Mouse (Mus musculus): Measurements from ENCODE around the gene Lif. TPM values are rescaled to one million over a fixed set of nuclear protein-coding genes. Genes with fewer than 3 reads are reported as not detected.

Lif gene
- polyA plus RNA-seq, 1 experiment = 12.1 TPM

- peaks cover 8% of the 10 kb centered on the region for H3K4me1 ChIP-seq (ENCODE audit: control insufficient read depth, insufficient read depth, low read length)
- no peak overlapping the region for H3K4me3 ChIP-seq (ENCODE audit: low read depth, low read length)
- no peaks in the 10 kb centered on the region for H3K27me3 ChIP-seq (ENCODE audit: control insufficient read depth, insufficient read depth, low read length, poor library complexity, severe bottlenecking)
- H3K27ac ChIP-seq (ENCODE audit: insufficient read depth, low read length) = no peak overlapping the region
- H3K36me3 ChIP-seq (ENCODE audit: control insufficient read depth, insufficient read depth, low read length, poor library complexity, severe bottlenecking) = no peaks in the 10 kb centered on the region
- H3K9ac ChIP-seq (ENCODE audit: low read depth, poor library complexity, severe bottlenecking) = no peak overlapping the region
- TF ChIP-seq EP300 (IDR thresholded peaks at IDR 0.05; ENCODE audit: insufficient read depth, low read depth, low read length) (no peak), CTCF (IDR thresholded peaks at IDR 0.05; ENCODE audit: low read depth, low read length) (no peak), POLR2A (IDR thresholded peaks at IDR 0.05; ENCODE audit: insufficient read depth, low read length) (no peak)
- H3K9me3 ChIP-seq (replicated peaks; ENCODE audit: control insufficient read depth, insufficient read depth, low read length, poor library complexity, severe bottlenecking) = no peaks in the 10 kb centered on the region
Measured at GRCm38 (mm10) chr11:4215061-4215460, 42.3 kb upstream of the Lif start.

GRCm38 (mm10) chr11:4216248-4217000 is 40.9 kb upstream of the Lif start:
- Histone ChIP-seq H3K9ac (ENCODE audit: low read depth, poor library complexity, severe bottlenecking) (peak overlapping the region; percentile 17), H3K27me3 (ENCODE audit: control insufficient read depth, insufficient read depth, low read length, poor library complexity, severe bottlenecking) (no peaks in the 10 kb centered on the region), H3K4me3 (ENCODE audit: low read depth, low read length) (peak overlapping the region; percentile 17; the same call in 1 of the 2 replicates), H3K27ac (ENCODE audit: insufficient read depth, low read length) (peak overlapping the region; percentile 27), H3K4me1 (ENCODE audit: control insufficient read depth, insufficient read depth, low read length) (peaks cover 8% of the 10 kb centered on the region), H3K36me3 (ENCODE audit: control insufficient read depth, insufficient read depth, low read length, poor library complexity, severe bottlenecking) (no peaks in the 10 kb centered on the region), H3K9me3 (replicated peaks; ENCODE audit: control insufficient read depth, insufficient read depth, low read length, poor library complexity, severe bottlenecking) (no peaks in the 10 kb centered on the region)
- TF ChIP-seq CTCF (IDR thresholded peaks at IDR 0.05; ENCODE audit: low read depth, low read length) = no peak
- TF ChIP-seq POLR2A (IDR thresholded peaks at IDR 0.05; ENCODE audit: insufficient read depth, low read length) = no peak
- TF ChIP-seq EP300 (IDR thresholded peaks at IDR 0.05; ENCODE audit: insufficient read depth, low read depth, low read length) = no peak

- Histone ChIP-seq H3K4me3 (ENCODE audit: low read depth, low read length) (peak within 1 kb of the TSS; percentile 77), H3K9me3 (replicated peaks; ENCODE audit: control insufficient read depth, insufficient read depth, low read length, poor library complexity, severe bottlenecking) (no peaks in the 10 kb centered on the region), H3K27ac (ENCODE audit: insufficient read depth, low read length) (peak within 1 kb of the TSS; percentile 49), H3K27me3 (ENCODE audit: control insufficient read depth, insufficient read depth, low read length, poor library complexity, severe bottlenecking) (no peaks in the 10 kb centered on the region), H3K9ac (ENCODE audit: low read depth, poor library complexity, severe bottlenecking) (peak within 1 kb of the TSS; percentile 82), H3K36me3 (ENCODE audit: control insufficient read depth, insufficient read depth, low read length, poor library complexity, severe bottlenecking) (no peaks in the 10 kb centered on the region), H3K4me1 (ENCODE audit: control insufficient read depth, insufficient read depth, low read length) (peaks cover 7% of the 10 kb centered on the region)
- TF ChIP-seq POLR2A (IDR thresholded peaks at IDR 0.05; ENCODE audit: insufficient read depth, low read length) = peak; percentile 20
- TF ChIP-seq CTCF (IDR thresholded peaks at IDR 0.05; ENCODE audit: low read depth, low read length) = no peak
- TF ChIP-seq EP300 (IDR thresholded peaks at IDR 0.05; ENCODE audit: insufficient read depth, low read depth, low read length) = 0 out of 2 replicates have a peak, but pooled peaks have one; percentile 33
Measured at GRCm38 (mm10) chr11:4217914-4218629, 39.3 kb upstream of the Lif start, which contains the start of gene Castor1. Castor1 (plus strand) TSS chr11:4218225.

- Histone ChIP-seq H3K4me3 (ENCODE audit: low read depth, low read length) (peak overlapping the region; percentile 71), H3K9me3 (replicated peaks; ENCODE audit: control insufficient read depth, insufficient read depth, low read length, poor library complexity, severe bottlenecking) (no peaks in the 10 kb centered on the region), H3K27me3 (ENCODE audit: control insufficient read depth, insufficient read depth, low read length, poor library complexity, severe bottlenecking) (no peaks in the 10 kb centered on the region), H3K4me1 (ENCODE audit: control insufficient read depth, insufficient read depth, low read length) (peaks cover 7% of the 10 kb centered on the region), H3K27ac (ENCODE audit: insufficient read depth, low read length) (0 out of 2 replicates have a peak overlapping the region, but pooled peaks have one; percentile 3), H3K9ac (ENCODE audit: low read depth, poor library complexity, severe bottlenecking) (peak overlapping the region; percentile 82), H3K36me3 (ENCODE audit: control insufficient read depth, insufficient read depth, low read length, poor library complexity, severe bottlenecking) (no peaks in the 10 kb centered on the region)
- TF ChIP-seq POLR2A (IDR thresholded peaks at IDR 0.05; ENCODE audit: insufficient read depth, low read length) = no peak
- TF ChIP-seq EP300 (IDR thresholded peaks at IDR 0.05; ENCODE audit: insufficient read depth, low read depth, low read length) = no peak
- no peak for TF ChIP-seq CTCF (IDR thresholded peaks at IDR 0.05; ENCODE audit: low read depth, low read length)
Measured at GRCm38 (mm10) chr11:4218637-4219036, 38.7 kb upstream of the Lif start.

GRCm38 (mm10) chr11:4219317-4219751 is 38.0 kb upstream of the Lif start:
- Histone ChIP-seq H3K9ac (ENCODE audit: low read depth, poor library complexity, severe bottlenecking) (peak overlapping the region; percentile 82), H3K4me1 (ENCODE audit: control insufficient read depth, insufficient read depth, low read length) (peaks cover 7% of the 10 kb centered on the region), H3K4me3 (ENCODE audit: low read depth, low read length) (peak overlapping the region; percentile 71), H3K27me3 (ENCODE audit: control insufficient read depth, insufficient read depth, low read length, poor library complexity, severe bottlenecking) (no peaks in the 10 kb centered on the region), H3K9me3 (replicated peaks; ENCODE audit: control insufficient read depth, insufficient read depth, low read length, poor library complexity, severe bottlenecking) (no peaks in the 10 kb centered on the region), H3K36me3 (ENCODE audit: control insufficient read depth, insufficient read depth, low read length, poor library complexity, severe bottlenecking) (no peaks in the 10 kb centered on the region), H3K27ac (ENCODE audit: insufficient read depth, low read length) (no peak overlapping the region)
- TF ChIP-seq EP300 (IDR thresholded peaks at IDR 0.05; ENCODE audit: insufficient read depth, low read depth, low read length) (no peak), CTCF (IDR thresholded peaks at IDR 0.05; ENCODE audit: low read depth, low read length) (peak; percentile 60), POLR2A (IDR thresholded peaks at IDR 0.05; ENCODE audit: insufficient read depth, low read length) (no peak)

Measured in ES-Bruce4 (cell line).